Mouse (Mus musculus): ENCODE results near the gene Tns3. TPM values are rescaled to one million over a fixed set of nuclear protein-coding genes. Genes with fewer than 3 reads are reported as not detected.

Tns3 gene
- polyA plus RNA-seq, 1 experiment from 2014 or later, result 10.1 TPM

DNA sequence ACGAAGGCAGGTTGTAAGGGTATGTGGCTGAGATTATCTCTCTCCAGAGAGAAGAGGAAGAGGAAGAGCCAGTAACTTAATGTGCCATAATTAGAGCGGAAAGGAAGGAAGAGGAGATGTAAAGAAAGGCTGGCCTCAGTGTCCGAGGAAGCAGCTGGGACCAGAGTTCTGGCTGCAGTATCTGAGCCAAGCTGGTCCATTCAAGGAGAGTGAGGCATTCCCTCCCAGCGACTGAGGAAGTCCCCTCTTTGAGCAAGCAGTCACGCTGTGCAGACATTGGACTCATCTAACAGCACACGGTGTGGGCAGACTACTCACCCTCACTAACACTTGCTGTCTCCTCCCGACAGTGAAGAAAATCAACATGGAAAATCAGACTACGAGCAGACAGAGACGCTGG lies 4.5 kb downstream of the Tns3 start:
- Histone ChIP-seq H3K4me3 (ENCODE audit: low read depth, low read length) (no peak overlapping the region), H3K27me3 (ENCODE audit: control insufficient read depth, insufficient read depth, low read length) (0 out of 2 replicates have a peak, but pooled peaks cover 3% of the 10 kb centered on the region), H3K27ac (ENCODE audit: low read depth, low read length) (no peak overlapping the region), H3K4me2 (ENCODE audit: low read depth) (no peak overlapping the region), H3K9me3 (ENCODE audit: control insufficient read depth, low read length) (no peaks in the 10 kb centered on the region), H3K9ac (ENCODE audit: low read length) (no peak overlapping the region), H3K4me1 (ENCODE audit: control insufficient read depth, insufficient read depth, low read length) (0 out of 2 replicates have a peak, but pooled peaks cover 15% of the 10 kb centered on the region), H3K36me3 (ENCODE audit: control insufficient read depth, insufficient read depth, low read length) (no peaks in the 10 kb centered on the region)
- ATAC-seq (ENCODE audit: insufficient read depth, low FRiP score, low TSS enrichment), result no peak
- 63% methylated on average over 9 of the region's 9 CpGs for WGBS
- DNase-seq (ENCODE audit: low spot score), result no peak

DNA sequence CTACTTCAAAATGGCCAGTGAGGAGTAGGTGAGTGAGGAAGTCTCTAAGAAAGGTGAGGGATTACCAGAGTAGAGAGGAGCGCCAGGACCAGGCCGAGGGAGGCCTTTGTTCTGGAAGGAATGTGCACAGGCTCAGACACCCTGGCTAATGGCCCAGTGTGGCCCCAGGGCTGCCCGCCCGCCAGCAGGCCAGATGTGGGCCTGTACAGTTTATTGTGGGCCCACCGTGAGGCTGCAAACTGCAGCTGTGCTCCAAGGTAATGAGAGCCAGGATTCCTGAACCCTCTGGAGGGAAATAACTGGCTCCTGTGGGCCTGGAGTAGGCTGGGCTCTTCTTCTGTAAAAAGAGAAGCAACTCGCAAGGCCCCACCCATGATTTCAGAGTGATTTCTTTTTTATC lies 5.3 kb downstream of the Tns3 start:
- no peak overlapping the region for H3K4me2 ChIP-seq (ENCODE audit: low read depth)
- no peak overlapping the region for H3K4me3 ChIP-seq (ENCODE audit: low read depth, low read length)
- no peak overlapping the region for H3K27ac ChIP-seq (ENCODE audit: low read depth, low read length)
- ATAC-seq (ENCODE audit: insufficient read depth, low FRiP score, low TSS enrichment) (no peak), DNase-seq (ENCODE audit: low spot score) (no peak)
- 33% methylated on average over 6 of the region's 6 CpGs for WGBS
- no peaks in the 10 kb centered on the region for H3K9me3 ChIP-seq (ENCODE audit: control insufficient read depth, low read length)
- H3K9ac ChIP-seq (ENCODE audit: low read length), result no peak overlapping the region
- H3K4me1 ChIP-seq (ENCODE audit: control insufficient read depth, insufficient read depth, low read length), result 0 out of 2 replicates have a peak, but pooled peaks cover 15% of the 10 kb centered on the region
- H3K27me3 ChIP-seq (ENCODE audit: control insufficient read depth, insufficient read depth, low read length), result 0 out of 2 replicates have a peak, but pooled peaks cover 3% of the 10 kb centered on the region
- no peaks in the 10 kb centered on the region for H3K36me3 ChIP-seq (ENCODE audit: control insufficient read depth, insufficient read depth, low read length)

DNA sequence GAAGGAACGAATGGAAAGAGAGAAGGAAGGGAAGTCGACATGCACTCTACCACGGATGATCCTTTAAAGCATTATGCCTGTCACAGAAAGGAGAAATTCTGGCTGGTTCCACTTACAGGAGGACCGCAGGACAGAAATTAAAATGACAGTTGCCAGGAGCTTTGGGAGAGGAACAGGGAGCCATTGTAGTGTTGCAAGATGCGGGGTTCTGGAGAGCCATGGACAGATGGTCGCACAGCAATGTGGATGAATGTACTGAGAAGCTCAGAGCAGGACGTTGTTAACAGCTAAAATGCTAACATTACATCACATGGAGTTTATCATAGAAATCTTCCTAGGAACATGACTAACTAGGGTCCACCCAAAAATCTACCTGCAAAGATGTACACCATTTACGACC lies 6.8 kb downstream of the Tns3 start:
- H3K27me3 ChIP-seq (ENCODE audit: control insufficient read depth, insufficient read depth, low read length), result no peaks in the 10 kb centered on the region
- no peak for ATAC-seq (ENCODE audit: insufficient read depth, low FRiP score, low TSS enrichment)
- WGBS, result 87% methylated on average over 8 of the region's 8 CpGs
- H3K4me3 ChIP-seq (ENCODE audit: low read depth, low read length), result no peak overlapping the region
- no peak overlapping the region for H3K9ac ChIP-seq (ENCODE audit: low read length)
- no peak for DNase-seq (ENCODE audit: low spot score)
- H3K4me1 ChIP-seq (ENCODE audit: control insufficient read depth, insufficient read depth, low read length), result peaks cover 23% of the 10 kb centered on the region
- no peak overlapping the region for H3K4me2 ChIP-seq (ENCODE audit: low read depth)
- H3K9me3 ChIP-seq (ENCODE audit: control insufficient read depth, low read length), result no peaks in the 10 kb centered on the region
- no peak overlapping the region for H3K27ac ChIP-seq (ENCODE audit: low read depth, low read length)
- no peaks in the 10 kb centered on the region for H3K36me3 ChIP-seq (ENCODE audit: control insufficient read depth, insufficient read depth, low read length)

DNA sequence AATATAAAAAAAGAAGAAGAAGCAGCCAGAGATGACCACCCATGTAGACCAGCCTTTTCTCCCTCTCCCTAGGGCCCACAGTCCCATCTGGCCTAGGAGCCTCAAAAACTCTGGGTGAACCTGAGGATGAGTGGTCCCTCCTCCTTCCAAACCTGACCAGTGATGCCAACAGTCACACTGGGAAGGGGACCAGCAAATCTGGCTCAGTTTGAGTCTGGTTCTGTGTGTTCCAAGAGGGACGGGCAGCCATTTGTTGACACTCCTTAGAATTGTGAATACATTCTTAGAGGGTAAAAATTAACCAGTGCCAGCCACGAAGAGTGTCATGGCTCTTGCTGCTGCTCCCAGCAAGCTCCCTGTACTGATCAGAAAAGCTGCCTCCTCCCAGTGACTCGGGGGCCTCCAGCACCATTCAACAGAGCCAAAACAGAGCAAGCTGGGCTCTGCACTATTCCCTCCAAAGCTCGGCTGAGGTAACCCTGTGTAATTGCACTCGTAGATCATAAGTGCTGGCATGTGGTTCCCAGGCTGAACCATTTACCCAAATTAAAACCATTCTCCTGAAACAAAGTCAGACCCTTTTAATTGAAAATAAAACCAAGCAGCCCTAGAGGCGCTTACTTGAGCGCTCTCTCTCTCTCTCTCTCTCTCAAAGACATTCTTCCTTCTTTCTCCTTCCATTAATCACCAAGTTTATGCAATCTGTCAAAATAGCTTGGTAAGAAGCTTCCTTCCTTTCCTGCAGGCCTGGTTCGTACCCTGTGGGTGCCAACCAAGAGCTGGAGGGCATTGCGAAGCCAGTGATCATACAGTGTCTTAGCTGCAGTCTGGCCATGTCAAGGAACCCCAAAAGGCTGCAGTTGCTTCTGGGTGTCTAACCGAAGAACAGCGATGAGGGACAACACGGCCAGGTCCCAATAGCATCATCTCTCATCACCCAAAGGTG lies 7.6 kb downstream of the Tns3 start:
- Histone ChIP-seq H3K4me3 (ENCODE audit: low read depth, low read length) (no peak overlapping the region), H3K27ac (ENCODE audit: low read depth, low read length) (no peak overlapping the region), H3K4me1 (ENCODE audit: control insufficient read depth, insufficient read depth, low read length) (peaks cover 27% of the 10 kb centered on the region), H3K27me3 (ENCODE audit: control insufficient read depth, insufficient read depth, low read length) (no peaks in the 10 kb centered on the region), H3K4me2 (ENCODE audit: low read depth) (no peak overlapping the region), H3K9ac (ENCODE audit: low read length) (no peak overlapping the region), H3K9me3 (ENCODE audit: control insufficient read depth, low read length) (no peaks in the 10 kb centered on the region), H3K36me3 (ENCODE audit: control insufficient read depth, insufficient read depth, low read length) (no peaks in the 10 kb centered on the region)
- no peak for DNase-seq (ENCODE audit: low spot score)
- ATAC-seq (ENCODE audit: insufficient read depth, low FRiP score, low TSS enrichment), result no peak
- WGBS, result 70% methylated on average over 12 of the region's 12 CpGs

DNA sequence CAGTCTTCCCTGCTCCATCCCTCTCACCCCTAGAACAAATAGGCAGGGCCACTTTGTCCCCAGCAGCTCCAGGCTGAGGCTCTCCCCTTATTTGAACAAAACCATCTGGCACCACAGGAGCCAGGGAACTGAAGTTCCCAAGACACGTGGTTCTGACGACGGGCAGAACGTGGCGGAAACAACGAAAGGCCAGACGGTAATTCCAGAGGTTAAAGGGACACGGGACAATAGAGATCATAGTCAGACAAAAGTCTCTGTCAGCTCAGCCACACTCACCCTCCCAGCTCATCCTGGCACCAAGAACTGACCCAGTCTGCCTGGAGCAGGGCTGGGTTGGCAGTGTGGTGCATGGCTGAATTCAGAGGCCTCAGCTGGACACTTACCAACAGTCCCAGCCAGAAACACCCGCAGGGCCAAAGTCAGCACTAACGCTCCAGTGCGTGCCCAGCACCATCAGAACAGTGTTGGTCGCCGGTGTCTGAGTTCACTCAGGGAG lies 10.5 kb downstream of the Tns3 start:
- no peak overlapping the region for H3K4me2 ChIP-seq (ENCODE audit: low read depth)
- 49% methylated on average over 13 of the region's 13 CpGs for WGBS
- no peak; the same call in 1 of the 2 replicates for ATAC-seq (ENCODE audit: insufficient read depth, low FRiP score, low TSS enrichment)
- H3K9ac ChIP-seq (ENCODE audit: low read length), result no peak overlapping the region
- DNase-seq (ENCODE audit: low spot score), result no peak
- no peaks in the 10 kb centered on the region for H3K9me3 ChIP-seq (ENCODE audit: control insufficient read depth, low read length)
- no peaks in the 10 kb centered on the region for H3K27me3 ChIP-seq (ENCODE audit: control insufficient read depth, insufficient read depth, low read length)
- no peaks in the 10 kb centered on the region for H3K36me3 ChIP-seq (ENCODE audit: control insufficient read depth, insufficient read depth, low read length)
- no peak overlapping the region for H3K4me3 ChIP-seq (ENCODE audit: low read depth, low read length)
- H3K4me1 ChIP-seq (ENCODE audit: control insufficient read depth, insufficient read depth, low read length), result peaks cover 25% of the 10 kb centered on the region
- no peak overlapping the region for H3K27ac ChIP-seq (ENCODE audit: low read depth, low read length)

DNA sequence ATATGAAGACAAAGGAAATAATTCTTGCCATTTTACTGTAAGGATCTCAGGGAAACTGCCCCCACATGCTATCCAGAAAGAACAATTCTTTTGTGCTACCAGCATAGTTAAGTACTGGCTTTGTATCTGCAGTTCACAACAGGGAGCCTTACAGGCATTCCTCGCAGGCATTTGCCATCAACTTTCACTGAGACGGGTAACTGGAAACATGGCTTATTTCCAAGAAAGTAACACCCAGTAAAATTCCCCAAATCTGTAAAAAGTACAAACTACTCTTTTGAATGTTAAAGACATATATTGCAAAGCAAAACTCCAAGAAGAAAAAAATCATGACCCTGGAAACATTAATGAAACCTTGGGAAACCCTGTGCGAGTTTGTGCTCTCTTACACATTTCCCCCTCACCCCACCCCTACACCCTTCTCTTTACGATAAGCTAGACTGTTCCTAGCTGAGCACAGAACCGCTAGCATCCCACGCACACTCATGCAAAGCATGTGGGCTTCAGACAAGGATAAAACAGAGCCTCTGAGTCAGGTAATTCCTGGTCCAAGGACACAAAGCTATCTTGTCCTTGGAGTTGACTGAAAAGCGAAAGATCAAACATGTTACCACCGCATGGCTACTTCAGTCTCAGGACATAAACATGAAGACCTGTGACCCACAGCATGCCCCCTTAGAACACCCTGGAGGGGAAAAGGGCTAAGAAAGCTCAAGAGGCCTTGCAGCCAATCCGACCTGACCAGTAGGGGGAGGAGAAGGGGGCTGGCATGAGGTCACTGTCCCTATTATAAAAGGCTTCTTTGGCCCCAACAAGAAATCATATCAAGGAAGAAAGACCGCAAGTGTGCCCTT lies 11.3 kb downstream of the Tns3 start:
- Histone ChIP-seq H3K27ac (ENCODE audit: low read depth, low read length) (no peak overlapping the region), H3K9ac (ENCODE audit: low read length) (no peak overlapping the region), H3K9me3 (ENCODE audit: control insufficient read depth, low read length) (no peaks in the 10 kb centered on the region), H3K4me2 (ENCODE audit: low read depth) (no peak overlapping the region), H3K36me3 (ENCODE audit: control insufficient read depth, insufficient read depth, low read length) (no peaks in the 10 kb centered on the region), H3K4me3 (ENCODE audit: low read depth, low read length) (no peak overlapping the region), H3K27me3 (ENCODE audit: control insufficient read depth, insufficient read depth, low read length) (no peaks in the 10 kb centered on the region), H3K4me1 (ENCODE audit: control insufficient read depth, insufficient read depth, low read length) (peaks cover 23% of the 10 kb centered on the region)
- 50% methylated on average over 10 of the region's 10 CpGs for WGBS
- DNase-seq (ENCODE audit: low spot score) (no peak), ATAC-seq (ENCODE audit: insufficient read depth, low FRiP score, low TSS enrichment) (no peak)

DNA sequence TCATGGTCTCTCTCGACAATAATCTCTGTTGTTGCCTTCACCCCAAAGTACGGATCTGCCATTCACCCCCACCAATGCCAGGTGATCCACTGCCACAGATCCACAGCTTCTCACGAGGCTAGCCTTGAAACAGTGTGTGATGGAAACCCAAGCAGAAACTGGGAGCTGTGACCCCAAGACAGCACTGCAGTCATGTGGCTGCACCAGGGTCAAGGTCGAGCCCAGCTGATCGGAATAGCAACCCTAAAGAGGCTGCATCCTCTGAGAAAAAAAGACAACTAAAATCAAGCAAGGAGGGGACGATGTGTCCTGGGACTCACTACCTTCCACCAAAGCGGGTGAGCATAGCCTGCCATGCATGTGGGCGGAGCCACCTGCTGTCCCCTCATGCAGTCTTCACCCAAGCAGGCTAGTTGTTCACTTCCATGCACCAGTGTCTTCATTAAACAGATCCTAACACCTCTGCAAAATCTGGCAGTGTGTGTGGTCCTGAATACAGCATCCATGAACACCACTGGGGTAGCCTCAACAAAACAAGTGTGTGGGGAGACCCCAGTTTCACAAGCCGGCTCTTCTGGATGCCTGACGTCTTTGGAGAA lies 12.1 kb downstream of the Tns3 start:
- Histone ChIP-seq H3K9me3 (ENCODE audit: control insufficient read depth, low read length) (no peaks in the 10 kb centered on the region), H3K9ac (ENCODE audit: low read length) (no peak overlapping the region), H3K36me3 (ENCODE audit: control insufficient read depth, insufficient read depth, low read length) (no peaks in the 10 kb centered on the region), H3K4me1 (ENCODE audit: control insufficient read depth, insufficient read depth, low read length) (peaks cover 23% of the 10 kb centered on the region), H3K4me3 (ENCODE audit: low read depth, low read length) (no peak overlapping the region), H3K27me3 (ENCODE audit: control insufficient read depth, insufficient read depth, low read length) (no peaks in the 10 kb centered on the region), H3K4me2 (ENCODE audit: low read depth) (no peak overlapping the region), H3K27ac (ENCODE audit: low read depth, low read length) (no peak overlapping the region)
- DNase-seq (ENCODE audit: low spot score) (no peak), ATAC-seq (ENCODE audit: insufficient read depth, low FRiP score, low TSS enrichment) (no peak)
- WGBS, result 79% methylated on average over 10 of the region's 10 CpGs

DNA sequence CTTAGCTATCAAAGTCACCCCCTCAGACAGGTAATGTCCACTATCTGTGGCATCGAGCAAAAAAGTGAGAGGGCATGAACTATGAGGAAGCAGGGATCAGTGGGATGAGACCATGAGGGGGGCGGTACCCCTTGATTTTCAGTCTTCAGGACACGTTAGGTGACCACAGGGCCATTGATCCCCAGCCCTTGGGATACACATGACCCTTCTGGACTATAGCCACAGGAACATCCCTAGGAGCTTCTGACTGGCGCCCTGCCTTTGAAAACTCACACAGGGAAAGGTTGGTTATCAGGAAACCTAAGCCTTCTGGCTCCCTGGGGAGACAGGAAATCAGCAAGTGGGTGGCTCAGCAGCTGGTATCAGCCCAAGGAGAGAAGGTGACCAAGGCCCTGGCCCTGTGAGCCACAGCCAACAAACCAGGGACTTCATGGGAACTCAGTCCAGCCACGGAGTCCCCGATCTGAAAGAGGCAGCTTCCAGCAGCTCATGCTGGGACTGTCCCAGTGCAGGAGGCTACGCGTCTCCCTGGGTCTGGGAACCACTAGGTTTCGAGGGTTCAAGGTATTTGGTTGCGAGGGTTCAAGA lies 12.8 kb downstream of the Tns3 start:
- DNase-seq (ENCODE audit: low spot score), result no peak
- 84% methylated on average over 10 of the region's 10 CpGs for WGBS

More for the DNA sequence above, 12.8 kb downstream of the Tns3 start:
- no peak for ATAC-seq (ENCODE audit: insufficient read depth, low FRiP score, low TSS enrichment)
- no peak overlapping the region for H3K4me3 ChIP-seq (ENCODE audit: low read depth, low read length)
- no peak overlapping the region for H3K9ac ChIP-seq (ENCODE audit: low read length)
- H3K4me1 ChIP-seq (ENCODE audit: control insufficient read depth, insufficient read depth, low read length), result peaks cover 20% of the 10 kb centered on the region
- H3K36me3 ChIP-seq (ENCODE audit: control insufficient read depth, insufficient read depth, low read length), result no peaks in the 10 kb centered on the region
- H3K4me2 ChIP-seq (ENCODE audit: low read depth), result no peak overlapping the region
- H3K9me3 ChIP-seq (ENCODE audit: control insufficient read depth, low read length), result no peaks in the 10 kb centered on the region
- H3K27me3 ChIP-seq (ENCODE audit: control insufficient read depth, insufficient read depth, low read length), result no peaks in the 10 kb centered on the region
- H3K27ac ChIP-seq (ENCODE audit: low read depth, low read length), result no peak overlapping the region
